Mouse (Mus musculus) left cerebral cortex, adult 18-20 months (tissue): ENCODE results near the gene Acan. TPM values are rescaled to one million over a fixed set of nuclear protein-coding genes. Genes with fewer than 3 reads are reported as not detected.

Experiments
- DNase-seq, 2 experiments: peaks; one replicate each; pipeline ENCODE4 v3.0.0; 2021 to 2022; ENCODE audit warnings: low spot score in 2 of 2, mixed read lengths in 1 of 2
- long read RNA-seq, 2 experiments: library from polyadenylated mRNA; stranded (forward); transcript quantifications; one replicate each; pipeline ENCODE4 v2.0.0; 2021
- total RNA-seq, 2 experiments: library from RNA; stranded (reverse); gene quantifications; 2 replicates each; pipeline ENCODE4 v1.2.3; 2021

Acan gene
- total RNA-seq: 1 to 10 TPM; 3.2 to 3.7 TPM
- long read RNA-seq, experiment 1, partial matches to known transcripts: 2 of 2 reads
- long read RNA-seq, experiment 1, other reads (novel, unspliced or antisense): 0 of 2 reads
- long read RNA-seq, experiment 2, partial matches to known transcripts: 1 of 1 reads
- long read RNA-seq, experiment 2, other reads (novel, unspliced or antisense): 0 of 1 reads

GRCm38 (mm10) chr7:79053383-79053889, at the start of gene Acan:
Gene Acan (plus strand): TSS chr7:79053483.
- DNase-seq: no peak

GRCm38 (mm10) chr7:79021293-79021905, 31.9 kb upstream of the Acan start:
- DNase-seq: no peak

DNA sequence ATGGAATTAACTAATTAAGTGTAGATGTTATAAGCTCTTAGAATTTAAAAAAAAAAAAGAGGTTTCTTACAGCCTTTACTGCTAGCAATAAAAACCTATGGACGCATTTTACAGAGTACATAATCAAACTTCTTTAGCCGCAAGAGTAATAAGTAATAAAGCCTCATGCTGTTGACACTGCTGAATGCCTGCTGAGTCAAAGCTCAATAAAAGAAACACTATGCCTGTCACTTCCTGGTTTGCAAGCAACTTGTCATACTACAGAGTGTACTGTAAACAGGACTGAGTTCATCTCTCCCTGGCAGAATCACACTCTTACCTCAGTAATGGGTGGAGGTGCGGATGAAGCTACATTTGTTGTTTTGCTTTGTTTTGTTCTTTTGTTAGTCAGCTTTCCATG, 24.1 kb upstream of the Acan start:
- no peak for DNase-seq

DNA sequence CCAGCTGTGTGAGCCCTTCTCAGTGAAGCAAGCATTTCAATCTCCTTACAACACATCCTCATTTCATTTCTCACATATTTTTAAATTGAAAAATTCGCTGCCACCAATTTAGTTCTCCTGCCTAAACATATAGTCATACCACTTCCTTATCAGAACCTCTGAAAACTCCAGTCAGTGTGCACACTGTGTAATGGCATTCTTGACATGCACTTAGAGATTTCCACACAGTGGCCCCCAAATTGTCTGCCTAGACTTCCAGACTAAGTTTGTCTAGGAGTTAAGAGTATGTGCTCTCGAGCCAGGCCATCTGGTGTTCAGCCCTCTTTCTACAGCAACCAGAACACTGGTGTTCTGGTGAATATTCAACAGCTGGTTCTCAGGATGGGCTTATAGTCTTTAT, 19.5 kb upstream of the Acan start:
- DNase-seq: no peak

GRCm38 (mm10) chr7:79034521-79034920, 18.8 kb upstream of the Acan start:
- no peak for DNase-seq

DNA sequence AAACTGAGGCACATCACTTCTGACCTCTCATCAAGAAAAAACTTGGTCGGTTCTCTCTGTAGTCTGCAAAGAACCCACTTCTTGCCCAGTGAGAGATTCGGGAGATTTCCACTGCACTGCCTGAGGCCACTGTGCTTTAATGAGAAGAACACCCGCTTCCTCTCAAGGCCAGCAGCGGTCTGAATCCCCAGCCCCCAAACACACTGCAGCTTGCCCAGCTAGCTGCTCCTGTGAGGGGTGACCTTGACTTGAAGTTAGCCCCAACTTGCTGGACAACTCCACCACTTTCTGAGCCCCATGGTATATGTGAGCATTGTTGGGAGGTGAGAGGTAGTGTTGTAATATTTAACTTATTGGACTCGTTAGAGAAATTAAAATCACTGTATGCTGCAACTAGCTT, 1.2 kb upstream of the Acan start:
- no peak for DNase-seq

GRCm38 (mm10) chr7:79052521-79053382, 531 bp upstream of the Acan start:
- DNase-seq: peak in 1 of 2 experiments; percentile 3

DNA sequence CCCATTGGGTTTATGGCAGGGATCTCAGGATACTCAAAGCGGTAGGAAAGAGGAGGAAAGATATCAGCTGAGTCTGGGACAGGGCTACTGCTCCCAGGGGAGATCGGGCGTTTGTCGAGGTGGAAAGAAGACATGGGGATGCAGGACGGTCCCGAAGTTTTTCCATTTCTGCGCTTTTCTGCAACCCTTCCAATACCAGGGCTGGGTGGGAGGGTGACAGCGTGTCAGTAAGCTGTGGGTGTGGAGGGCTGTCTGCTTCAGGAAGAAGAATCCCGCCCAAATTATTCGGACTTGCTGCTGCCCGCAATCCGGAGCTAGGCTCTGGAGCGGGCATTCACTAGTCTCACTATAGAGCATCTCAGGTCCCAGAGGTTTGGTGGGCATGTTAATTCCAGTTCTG, 828 bp downstream of the Acan start:
- DNase-seq: no peak

DNA sequence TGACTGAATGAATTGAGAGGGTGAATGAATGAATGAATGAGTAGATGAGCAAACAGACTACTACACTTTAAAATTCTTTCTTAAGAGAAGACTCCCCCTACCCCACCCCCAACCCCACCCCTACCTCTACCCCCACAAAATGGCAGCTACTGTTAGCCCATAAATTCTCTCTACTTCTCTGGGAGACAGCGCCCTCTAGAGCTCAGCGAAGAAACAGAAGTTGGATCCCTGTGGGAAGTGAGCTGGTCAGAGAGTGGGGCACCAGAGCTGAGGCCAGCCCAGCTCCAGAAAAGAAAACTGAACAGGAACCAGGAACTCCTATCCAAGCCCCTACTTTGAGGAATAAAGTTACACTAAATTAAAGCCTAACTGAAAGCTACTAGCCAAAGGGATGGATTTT, 5.3 kb downstream of the Acan start:
- DNase-seq: no peak

DNA sequence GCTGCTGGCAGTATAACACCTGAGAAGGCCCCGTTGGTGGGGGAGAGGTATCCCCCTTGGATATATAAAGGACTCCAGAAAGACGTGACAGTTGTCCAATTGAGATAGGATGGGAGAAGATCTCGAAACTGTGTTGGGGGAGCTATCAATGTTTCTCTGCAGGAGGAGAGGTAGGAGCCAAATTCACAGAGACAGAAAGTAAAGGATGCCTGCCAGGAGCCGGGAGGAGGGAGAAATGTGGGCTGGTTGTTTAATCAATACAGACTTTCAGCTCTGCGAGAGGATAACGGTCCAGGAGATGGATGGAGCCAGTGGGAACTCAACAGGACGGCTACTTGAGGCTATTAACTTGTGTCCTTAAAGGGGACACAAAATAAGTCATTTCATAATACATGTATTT, 14.2 kb downstream of the Acan start:
- no peak for DNase-seq

- DNase-seq: no peak
These were observed 14.9 kb downstream of the Acan start for GRCm38 (mm10) chr7:79068231-79068630.

DNA sequence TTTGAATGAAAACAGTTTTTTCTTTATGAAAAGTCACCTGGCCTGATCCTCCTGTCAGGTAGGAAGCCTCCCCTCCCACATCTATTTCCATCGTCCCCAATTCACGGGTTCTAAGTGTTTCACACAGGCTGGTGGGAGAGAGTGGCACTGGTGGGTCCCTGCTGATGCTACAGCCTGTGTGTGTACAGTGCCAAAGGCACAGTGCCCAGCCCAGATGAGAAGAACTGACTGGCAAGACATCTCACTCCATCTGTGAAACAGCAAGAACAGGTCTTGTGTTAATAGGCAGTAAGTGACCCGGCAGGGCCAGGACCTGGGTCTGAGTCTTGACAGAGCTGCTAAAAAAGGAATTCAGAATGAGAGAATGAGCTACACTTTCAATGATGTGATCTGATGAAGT, 25.9 kb downstream of the Acan start:
- no peak for DNase-seq

GRCm38 (mm10) chr7:79080572-79081399, 27.5 kb downstream of the Acan start:
- DNase-seq: peak; percentile 72 to 83

DNA sequence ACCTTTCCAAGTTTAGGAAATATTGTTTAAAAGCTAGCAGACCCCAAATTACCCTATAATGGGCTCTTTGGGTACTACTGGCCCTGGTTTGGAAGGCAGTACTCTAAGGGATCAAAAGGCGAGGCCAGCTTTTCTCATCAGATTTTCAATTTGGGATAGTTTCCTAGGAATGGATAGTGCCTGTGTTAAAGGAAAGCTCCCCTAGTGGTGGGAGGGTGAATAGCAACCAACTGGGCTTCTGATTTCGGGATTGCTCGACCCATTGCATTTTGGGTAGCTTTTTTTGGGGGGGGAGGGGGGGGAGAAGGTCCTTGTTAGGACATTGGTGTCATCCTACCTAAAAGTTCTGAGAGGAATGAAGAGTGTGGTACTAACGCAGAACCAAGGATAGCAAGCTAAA, 35.8 kb downstream of the Acan start:
- DNase-seq: peak; percentile 12 to 13

DNA sequence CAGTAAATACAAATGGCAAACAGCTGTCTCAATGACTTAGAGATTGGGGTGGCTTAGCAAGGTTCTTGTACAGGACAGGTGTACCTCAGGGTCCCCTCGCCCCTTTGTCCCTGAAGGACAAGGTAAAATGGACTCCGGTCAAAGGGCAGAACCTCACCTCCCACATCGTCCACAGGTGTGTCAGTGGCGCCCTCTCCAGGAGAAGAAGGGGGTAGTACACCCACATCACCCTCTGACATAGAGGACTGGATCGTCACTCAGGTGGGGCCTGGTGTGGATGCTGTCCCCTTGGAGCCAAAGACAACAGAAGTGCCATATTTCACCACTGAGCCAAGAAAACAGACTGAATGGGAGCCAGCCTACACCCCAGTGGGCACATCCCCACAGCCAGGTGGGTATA, 43.2 kb downstream of the Acan start:
- DNase-seq: no peak

DNA sequence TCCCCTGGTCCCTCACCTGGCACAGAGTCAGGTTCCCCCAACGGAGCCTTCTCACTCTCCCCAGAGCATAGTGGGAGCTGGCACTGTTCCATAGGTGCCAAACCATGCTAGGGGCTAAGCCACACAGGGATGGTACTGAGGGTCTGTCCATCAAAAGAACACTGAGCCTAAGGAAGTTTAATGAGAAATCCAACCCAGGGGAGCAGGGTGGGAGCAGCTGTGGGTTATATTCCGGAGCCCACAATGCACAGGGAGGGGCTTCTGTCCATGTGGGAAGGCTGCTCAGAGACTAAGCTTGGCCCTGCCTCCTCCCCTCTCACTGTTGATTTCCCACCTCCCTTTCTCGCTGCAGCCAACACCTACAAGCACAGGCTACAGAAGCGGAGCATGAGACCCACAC, 60.6 kb downstream of the Acan start:
- no peak for DNase-seq

DNA sequence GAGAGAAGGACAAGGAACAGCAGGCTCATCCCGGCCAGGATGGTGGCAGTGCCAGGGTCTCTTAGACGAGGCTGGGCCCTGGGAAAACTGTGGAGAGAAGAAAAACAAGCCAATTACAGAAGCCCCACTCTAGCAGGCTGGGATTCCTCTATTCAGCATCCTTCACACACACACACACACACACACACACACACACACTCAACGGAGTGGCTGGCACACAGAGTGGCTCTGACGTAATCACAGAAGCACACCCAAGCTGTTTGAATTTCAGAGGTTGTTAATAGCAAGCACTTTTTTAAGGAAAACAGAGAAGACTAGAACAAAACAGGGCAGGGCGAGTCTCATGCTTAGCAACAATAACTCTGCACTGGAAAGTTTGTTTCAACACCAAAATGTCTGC, 70.2 kb downstream of the Acan start:
- DNase-seq: no peak

- DNase-seq: no peak
These were observed 76.6 kb downstream of the Acan start for GRCm38 (mm10) chr7:79129883-79130282.

DNA sequence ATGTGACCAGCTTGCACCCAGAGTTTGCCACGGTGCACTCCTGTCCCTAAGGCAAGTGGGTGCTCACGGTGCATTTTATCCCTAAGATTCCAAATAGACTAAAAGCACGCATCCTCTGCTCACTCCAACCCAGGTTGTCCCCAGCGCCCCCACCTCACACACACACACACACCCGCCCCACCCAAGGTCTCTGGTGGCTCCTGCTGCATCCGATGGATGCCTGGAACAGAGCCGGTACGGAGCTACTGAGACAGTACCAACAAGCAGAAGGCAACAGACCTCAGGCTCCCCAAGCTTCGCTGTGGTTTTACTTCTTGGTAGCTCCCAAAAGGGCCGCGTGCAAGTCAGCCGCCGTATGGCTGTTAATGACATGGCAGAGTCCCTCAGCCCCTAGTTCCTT, 77.1 kb downstream of the Acan start:
- no peak for DNase-seq

DNA sequence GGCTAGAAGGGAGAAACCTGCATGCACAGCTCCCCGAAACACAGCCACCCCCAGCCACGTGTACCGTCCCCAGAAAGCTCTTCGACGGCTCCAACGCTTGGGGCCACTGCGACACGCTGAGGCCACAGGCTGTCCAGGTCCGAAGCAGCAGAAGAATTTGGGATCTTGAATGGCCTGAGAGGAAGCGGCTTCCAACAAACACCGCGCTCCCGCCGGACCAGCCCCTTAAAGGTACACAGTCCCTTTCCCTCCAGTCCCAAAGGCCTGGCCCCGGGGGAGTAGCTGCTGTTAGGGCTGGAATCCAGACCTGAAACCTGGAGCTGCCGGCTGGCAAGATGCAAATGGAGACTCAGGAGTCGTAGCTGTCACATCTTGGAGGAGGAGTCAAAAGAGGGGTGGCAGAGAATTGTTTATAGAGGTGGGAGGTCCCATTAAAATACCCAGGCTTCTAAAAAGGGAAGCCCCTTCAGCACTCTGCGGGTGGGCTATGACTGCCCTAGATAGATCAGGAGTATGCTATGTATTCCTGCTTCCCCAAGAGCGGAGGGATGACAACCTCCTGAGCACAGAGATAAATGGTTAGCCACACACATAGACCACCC, 77.7 kb downstream of the Acan start, which contains the start of gene Hapln3:
Hapln3 (minus strand) TSS at position 176 of the 602 bp plus-strand sequence.
- no peak for DNase-seq

GRCm38 (mm10) chr7:79133391-79133790, 80.1 kb downstream of the Acan start:
- no peak for DNase-seq
